Mouse (Mus musculus) retina, adult 2 months (tissue): ENCODE measurements around the gene Mterf4.
"Not testable (repeated sequence)": the region's sequence is repeated elsewhere in the genome, so short reads cannot be mapped to it uniquely, and the experiment has no call there.

Experiments
- DNase-seq: peaks from one replicate; pipeline ENCODE4 v3.0.0-alpha.2; 2012; ENCODE audit warnings: low read depth, low spot score

Mterf4 gene

DNA sequence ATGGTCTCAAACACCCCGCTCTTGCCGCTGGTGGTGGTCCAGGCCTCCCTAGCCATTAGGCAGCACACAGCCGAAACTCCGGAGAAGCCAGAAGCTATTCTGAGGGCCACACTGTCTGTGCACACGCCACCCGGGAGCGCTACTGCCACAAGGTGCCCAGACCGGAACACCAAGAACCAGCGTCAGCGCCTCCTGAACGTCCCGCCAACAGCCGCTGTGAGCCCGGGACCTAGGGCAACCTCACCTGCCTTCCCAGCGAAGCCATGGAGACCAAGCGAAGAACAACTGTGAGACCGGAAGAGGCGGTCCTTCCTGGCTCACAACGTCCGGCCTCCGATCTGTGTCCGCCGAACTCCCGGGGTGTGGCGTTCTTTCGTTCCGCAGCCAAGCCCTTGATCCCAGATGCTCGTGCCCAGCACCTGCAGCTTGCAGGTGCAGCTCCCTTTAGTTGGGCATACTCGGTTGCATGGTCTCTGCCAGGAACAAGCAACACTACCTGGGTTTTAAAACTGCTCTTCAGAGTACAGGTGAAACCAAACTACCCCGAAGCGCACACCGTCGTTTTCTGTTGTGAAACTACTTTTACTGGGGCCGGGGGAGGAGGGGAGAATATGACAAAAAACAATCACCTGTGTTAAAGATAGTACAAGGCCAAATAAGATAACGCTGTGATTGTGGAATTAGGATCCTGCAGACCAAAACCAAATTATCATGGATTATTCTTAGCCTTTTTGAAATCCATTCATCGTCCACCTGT is at the start of gene Mterf4:
Mterf4 (minus strand) TSS at position 335 of the 757 bp plus-strand sequence.
- peak; percentile 78 for DNase-seq

DNA sequence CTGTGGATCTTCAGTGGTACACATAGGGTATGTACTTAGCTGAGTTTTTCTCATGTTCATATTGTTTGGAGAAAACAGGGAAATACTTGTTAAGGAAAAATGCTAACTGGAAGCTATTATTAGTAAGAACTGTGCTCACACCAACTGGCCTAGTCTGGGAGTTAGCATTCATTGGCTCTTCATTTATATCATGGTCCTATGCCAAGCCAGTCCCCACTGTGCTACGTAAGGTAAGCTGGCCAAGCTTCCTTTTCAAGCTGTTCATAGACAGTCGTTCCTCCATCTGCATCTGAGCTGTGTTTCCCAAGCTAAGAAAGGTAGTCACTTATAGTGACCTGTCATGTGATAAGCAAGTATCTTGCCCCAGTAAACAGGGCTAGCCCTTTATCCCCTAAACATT is 47.0 kb upstream of the Mterf4 start:
- no peak for DNase-seq

DNA sequence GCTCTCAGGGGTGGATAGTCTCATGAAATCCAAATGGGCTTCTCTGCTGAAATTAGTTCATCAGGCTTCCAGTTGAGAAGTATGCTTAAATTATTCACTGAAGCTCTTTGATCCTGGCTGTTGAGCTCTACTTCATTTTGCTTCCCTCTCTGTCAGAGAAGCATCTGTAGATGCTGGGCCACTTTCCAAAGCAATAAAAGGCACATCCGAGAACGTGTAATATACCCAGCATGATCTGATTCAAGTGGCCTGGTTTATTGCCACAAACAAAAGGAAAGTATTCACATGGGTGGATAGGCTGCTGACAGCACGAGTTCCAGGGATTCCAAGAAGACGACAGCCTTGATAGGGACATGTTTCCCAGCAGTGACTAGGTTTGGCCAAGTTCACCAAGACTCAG is 44.0 kb upstream of the Mterf4 start:
- DNase-seq = no peak

DNA sequence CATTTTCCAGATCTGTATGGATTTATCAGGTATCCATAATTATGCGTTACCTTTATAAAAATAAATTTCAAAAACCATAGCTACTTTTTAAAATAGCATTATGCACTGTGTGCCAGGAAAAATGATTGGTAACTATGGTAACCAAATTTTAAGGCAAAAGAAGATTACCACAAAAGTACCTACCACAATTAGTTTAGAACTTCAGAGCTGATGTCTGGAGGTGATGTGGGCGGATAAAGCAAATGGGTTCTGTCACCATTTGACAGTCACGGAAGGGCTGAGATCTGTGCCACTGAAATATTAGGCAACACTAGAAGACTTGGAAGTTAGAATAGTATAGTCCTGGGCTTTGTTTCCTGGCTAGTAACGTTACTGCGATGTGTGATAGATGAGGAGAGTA is 41.5 kb upstream of the Mterf4 start:
- no peak for DNase-seq

DNA sequence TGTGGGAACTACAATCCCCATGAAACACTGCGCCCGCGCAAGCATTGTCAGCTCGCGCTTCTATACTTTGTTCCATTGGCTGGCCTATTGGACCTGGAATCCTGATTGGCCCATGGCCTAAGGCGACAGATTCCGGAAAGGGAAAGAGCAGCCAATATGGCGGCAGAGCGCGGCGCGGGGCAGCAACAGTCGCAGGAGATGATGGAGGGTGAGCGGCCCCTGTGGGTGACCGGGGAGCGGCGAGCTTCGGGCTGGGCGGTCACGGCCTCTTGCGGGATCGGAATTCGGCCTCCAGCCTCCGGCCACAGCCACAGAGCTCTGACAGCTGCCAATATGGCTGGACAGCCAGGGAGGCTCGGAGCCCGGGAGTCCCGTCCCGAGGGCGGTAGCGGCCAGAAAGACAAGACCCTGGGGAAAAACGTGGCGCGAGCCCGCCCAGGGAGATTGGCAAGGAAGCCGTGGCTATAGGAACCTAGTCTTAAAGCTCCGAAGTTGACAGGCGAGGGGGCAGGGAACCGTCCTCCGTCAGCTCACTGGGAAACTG is 37.9 kb upstream of the Mterf4 start:
- DNase-seq = peak; percentile 88

DNA sequence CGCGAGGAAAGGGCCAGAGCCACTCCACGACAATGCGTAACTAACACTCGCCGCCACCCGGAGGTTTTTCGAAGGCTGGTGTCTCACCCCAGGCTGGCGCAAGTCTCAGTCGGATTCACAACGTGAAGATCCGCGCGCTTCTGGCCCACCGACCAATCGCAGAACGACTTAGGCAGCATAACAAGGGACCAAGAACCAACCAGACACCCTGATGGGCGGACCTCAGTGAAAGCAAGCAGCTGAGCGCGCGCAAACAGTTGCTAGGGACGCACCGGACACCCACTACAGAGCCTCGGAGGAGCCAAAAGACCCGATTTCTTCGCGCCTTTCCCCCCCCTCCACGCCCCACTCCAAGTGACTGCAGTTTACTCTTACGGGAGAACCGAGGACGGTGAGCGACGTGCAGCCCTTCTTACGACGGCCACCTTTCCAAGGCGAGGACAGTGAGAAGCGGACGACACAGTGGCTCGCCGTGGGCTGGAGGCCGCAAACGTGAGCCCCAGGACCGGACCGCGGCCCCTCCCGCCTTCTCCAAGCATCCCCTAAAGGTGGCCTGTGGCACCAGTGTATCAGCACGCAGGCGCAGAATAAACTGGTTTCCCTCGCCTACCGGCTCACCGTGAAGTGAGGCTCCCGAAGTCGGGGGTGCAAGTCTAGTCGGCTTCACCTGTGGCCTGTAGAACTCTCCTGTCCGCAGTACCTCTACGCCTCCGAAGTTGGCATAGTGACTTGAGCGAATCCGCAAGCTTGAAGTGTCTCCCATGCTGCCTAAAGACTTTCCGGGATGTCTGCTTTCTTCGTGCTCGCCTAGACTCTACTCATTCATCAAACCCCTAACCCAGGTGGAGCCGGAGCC is 37.2 kb upstream of the Mterf4 start, which contains the start of the genes Ppp1r7 and Pask:
Ppp1r7 (plus strand) TSS at position 207 of the 856 bp plus-strand sequence.
Pask (minus strand) TSS at position 835 of the 856 bp plus-strand sequence.
- DNase-seq = peak; percentile 96

DNA sequence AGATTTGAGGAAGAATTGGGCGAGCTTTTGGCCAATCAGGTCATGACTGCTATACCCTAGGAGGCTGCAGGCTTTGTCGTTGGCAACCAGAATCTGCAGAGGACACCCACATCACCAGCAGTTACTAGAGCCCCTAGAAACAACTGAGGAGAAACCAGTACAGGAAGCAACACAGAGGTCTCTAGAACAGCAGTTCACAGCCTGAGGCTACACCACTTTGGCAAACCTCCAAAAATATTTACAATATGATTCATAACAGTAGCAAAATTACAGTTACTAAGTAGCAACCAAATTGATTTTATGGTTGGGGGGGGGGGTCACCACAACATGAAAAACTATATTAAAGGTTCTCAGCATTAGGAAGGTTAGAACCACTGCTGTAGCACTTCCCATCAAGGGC is 28.9 kb upstream of the Mterf4 start:
- DNase-seq = no peak

DNA sequence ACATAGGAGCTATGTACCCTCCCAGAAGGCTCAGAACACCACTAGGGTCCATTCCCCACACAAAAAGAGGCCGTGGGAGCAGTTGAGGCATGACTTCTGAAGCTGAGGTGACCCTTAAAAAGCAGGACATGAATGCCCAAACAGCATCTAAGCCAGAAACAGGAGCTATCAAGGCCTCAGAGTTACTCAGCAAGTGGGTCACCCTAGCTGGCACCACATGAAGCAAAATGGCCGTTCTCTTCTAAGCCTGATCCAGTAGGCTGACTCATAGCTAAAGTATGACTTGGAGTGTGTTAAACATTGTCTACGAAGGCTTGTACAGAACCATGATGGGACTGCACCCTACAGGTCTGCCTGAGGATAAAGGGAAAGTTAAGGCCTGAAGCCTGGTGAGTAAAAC is 20.7 kb upstream of the Mterf4 start:
- DNase-seq = no peak

DNA sequence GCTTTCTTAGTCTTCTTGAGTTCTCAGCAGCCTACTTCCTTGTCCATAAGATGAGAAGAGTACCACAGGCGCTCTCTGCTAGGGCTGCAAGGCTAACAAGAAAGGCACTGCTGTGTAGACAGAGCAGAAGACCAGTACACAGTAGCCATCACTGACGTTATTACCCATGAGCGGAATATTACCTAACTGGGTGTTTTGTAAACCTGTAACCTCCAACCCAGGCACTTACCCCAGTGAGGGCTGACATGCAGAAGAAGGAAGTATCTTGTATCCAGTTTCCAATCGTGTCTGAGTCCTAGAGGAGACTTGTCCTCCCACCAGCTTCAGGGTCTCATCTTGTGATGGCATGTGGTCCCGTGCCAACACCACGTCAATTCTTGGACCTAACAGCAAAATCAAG is 18.3 kb upstream of the Mterf4 start:
- no peak for DNase-seq

DNA sequence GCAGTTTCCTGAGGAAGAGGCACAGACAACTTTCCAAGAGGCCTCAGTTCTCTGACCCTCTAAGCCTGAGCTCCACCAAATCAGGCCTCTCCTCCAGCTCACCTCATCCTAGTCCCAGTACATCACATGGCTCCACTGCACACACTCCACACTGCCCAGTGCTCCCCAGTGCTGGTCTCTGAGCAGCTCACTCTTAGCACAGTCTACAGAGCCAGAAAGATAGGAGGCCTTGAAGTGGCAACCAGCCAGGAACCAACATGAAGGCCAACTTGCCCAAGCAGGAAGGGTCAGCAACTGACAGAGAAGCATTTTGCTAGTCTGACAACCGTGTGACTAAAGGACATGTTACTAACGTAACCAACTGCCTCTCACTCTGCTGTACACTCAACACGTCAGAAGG is 5.1 kb downstream of the Mterf4 start:
- DNase-seq = no peak

DNA sequence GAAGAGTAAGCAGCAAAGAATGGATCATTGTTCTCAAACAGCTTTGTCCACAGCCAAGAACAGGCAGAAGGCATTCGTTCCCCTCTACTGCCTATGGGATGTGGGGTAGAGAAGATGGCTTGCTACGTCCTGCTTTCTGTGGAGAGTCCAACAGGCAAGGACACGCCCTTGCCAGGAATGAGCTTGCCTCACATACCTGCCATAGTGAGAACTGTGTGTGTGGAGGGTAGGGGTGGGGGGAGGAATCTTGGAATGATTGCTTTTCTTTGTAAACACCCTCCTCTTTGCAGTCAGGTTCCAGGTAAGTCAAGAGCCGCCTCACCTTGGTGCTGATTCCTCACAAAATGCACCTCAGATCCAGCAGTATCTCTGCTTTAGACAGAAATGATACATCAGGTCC is 5.9 kb downstream of the Mterf4 start:
- no peak for DNase-seq

DNA sequence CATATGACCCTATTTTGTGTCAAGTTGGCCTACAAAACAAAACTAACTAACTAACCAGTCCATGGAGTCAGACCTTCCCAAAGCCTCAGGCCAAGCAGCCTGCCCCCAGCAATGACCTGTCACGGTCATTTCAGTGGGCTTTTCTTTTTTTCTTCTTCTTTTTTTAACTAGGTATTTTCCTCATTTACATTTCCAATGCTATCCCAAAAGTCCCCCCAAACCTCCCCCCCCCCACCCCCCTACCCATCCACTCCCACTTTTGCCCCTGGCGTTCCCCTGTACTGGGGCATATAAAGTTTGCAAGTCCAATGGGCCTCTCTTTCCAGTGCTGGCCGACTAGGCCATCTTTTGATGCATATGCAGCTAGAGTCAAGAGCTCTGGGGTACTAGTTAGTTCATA is 11.2 kb downstream of the Mterf4 start:
- DNase-seq = not testable (repeated sequence)

DNA sequence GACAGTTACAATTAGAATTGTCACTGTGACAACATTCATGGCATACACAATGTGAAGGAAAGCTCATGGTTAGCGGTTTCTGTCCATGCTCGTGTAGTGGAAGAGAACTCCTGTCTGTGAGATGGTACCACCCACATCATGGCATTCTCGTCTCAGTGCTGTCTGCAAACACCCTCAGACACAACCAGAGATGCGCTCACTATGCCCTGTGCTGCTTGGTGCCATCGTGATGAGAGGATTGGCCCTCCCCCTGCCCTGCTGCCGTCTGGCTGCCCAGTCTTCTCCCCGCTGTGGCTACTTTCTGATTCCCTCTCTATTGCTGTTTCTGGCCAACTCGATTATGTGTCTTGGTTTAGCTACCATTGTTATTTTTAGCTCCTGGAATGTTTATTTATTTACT is 13.7 kb downstream of the Mterf4 start:
- DNase-seq = no peak

DNA sequence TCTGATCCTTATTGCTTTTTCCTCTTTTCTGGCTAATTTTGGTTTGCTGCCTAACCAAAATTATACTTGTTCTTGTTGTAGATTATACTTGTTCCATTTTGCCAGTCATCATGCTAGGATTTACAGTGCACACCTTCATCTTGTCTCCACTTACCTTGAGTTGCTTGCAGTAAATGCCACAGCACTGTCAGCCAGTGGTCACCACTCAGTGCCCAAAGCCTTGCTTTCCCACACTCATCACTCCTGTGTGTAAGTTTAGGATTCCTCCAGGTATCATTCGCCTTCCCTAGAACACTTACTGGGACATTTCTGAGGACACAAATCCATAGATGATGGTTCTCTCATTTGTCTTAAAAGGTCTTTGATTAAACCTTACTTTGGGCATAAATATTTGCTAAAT is 14.1 kb downstream of the Mterf4 start:
- DNase-seq = no peak

DNA sequence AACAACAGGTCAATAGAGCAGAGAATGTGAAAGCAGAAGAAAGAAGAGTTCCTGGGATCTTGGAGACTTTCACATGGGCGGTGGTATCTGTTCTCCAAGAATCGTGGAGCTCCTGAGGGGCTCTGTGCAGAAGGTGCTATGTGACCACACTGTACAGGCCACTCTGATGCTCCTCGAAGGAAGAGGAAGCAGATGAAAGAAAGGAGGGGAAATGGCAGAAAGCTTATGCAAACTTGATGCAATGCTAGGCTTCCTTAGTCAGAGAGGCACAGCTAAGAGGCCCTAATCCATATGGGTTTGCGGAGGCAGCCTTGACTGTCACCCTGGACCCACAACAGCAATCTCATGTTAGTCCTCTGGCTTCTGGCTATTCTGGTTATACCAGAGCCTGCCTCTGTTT is 14.8 kb downstream of the Mterf4 start:
- no peak for DNase-seq

DNA sequence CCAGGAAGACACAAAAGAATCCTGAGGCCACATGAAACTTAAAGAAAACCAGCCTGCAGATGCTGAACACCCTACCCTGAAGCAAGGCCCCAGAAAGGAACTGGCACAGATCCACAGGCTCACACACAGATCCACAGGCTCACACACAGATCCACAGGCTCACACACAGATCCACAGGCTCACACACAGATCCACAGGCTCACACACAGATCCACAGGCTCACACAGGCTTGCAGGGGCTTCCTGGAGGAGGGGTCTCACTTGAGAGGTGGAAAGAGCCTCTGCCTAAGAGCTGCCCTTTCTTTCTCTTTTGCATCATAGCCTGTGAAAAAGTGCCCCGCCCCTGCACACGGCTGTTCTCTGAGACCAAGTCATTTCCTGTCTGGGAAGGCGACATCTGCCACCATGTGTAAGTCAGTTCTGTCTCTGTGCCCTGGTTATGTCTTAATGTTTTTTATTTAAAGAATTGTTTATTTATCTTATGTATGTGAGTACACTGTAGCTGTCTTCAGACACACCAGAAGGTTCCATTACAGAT is 16.0 kb downstream of the Mterf4 start:
- no peak for DNase-seq

DNA sequence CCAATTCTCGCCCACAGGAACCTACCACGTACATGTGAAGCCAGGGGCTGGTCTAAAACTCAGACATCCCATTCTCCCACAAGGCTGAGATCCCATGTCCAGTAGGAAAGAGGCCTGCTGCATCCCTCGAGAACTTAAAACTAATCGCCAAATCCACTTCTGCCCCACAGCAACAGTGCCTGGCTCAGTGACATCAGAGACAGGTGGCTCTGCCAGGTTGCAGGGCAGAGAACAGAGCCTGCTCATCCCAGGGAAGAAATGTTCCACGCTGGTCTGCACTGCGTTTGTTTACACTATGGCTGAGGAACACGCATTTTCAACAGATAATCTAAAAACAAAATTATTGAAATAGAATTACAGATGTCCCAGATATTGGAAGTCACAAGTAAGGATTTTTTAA is 28.7 kb downstream of the Mterf4 start:
- DNase-seq = no peak

DNA sequence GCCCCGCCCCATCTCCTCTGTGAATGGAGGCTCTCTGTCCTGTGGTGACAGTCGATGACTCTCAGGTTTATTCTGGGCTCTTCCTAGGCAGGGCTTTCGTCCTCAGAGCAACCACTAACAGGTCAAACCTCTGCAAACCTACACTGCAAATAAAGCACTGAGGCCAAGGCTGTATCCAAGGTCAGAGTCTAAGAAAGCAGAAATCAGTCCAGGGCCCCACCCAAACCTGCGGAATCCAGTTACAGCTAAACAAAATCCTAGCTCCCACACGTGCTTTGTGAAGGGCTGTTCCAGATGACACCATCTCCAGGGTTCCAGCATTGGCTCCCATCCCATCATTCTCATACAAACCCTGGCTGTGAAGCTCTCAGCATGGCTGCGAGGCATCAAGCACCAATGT is 30.2 kb downstream of the Mterf4 start:
- no peak for DNase-seq

DNA sequence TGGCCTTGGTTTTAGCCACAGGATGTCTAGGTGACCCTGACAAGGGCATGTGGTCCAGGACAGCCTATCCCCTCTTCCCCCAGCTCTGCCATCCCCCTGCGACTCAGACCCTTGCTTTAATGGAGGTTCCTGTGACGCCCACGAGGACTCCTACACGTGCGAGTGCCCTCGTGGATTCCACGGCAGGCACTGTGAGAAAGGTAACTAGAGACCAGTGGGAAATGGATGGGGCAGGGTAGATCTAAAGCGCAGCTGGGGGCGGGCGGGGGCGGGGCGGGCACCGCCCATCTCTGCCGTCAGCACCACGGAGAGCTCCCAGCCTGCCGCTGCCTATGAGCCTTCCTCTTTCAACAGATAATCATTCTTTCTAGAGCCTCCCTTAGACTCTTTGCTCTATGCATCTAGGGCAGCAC is 33.3 kb downstream of the Mterf4 start:
- DNase-seq = no peak

DNA sequence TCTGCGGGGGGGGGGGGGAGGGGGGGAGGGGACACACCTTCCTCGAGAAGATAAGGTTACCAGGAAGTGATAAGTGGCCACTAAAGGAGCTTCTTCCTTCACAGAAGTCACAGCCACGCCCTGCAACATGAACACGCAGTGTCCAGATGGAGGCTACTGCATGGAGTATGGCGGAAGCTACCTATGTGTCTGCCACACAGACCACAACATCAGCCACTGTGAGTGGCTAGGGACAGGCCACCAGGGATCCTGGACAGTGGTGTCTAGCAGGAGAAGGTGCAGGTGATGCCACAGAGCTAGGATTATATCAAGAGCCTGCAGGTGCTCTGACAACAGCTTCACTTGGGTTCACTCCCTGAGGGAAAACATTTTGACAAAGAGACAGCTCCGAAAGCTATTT is 34.0 kb downstream of the Mterf4 start:
- DNase-seq = no peak

DNA sequence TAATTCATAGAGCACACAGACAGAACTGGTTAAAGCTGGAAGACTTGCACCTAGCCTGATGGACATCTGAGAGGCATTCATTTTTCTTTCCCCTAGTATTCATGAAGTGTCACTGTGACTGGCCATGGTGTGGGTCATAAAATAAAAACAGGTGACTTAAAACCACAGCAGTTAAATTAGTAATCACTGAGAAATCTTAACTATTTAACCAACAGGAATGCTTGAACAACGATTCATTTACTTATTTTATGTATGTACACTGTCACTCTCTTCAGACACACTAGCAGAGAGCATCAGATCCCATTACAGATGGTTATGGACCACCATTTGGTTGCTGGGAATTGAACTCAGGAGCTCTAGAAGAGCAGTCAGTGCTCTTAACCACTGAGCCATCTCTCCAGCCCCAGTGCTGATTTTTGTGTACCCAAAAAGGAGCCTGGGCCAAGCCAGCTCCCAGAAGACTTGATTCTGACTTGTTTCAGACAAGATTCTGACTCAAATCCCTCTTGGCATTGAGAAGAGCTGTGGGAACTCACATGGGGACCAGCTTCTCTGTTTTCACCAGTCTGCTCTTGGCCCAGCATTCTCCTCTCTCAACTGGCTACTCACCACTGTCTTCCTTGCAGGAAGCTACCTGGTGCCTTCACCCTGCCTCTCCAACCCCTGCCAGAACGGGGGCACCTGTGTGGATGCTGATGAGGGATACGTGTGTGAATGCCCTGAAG is 35.0 kb downstream of the Mterf4 start:
- DNase-seq = no peak

DNA sequence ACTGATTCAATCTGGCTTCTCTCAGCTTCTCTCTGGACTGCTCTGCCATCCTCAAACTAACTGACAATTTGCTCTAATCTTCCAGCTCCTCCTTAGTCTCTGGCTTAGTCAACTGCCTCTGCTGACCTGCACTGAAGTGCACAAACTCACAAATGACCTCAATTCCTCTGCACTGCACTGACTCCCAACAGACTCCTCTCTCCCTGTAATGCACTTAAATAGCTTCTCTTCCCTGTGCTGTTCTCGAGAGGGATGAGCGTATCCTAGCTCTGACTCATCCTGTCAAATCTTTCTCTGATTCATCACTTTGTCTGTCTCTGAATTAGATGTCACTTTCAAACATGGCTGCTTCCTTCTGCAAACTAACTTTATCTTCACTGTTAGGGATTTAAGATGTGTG is 37.5 kb downstream of the Mterf4 start:
- DNase-seq = no peak
